Mouse (Mus musculus) frontal cortex, adult 2 months (tissue): ENCODE measurements around the gene Ppp2r5c. TPM values are rescaled to one million over a fixed set of nuclear protein-coding genes. Genes with fewer than 3 reads are reported as not detected.

Experiments
- DNase-seq, 2 experiments: peaks; one replicate each; pipeline ENCODE4 v3.0.0; 2022; ENCODE audit warnings: low spot score in 1 of 2; ENCODE audit errors: extremely low spot score in 1 of 2
- polyA plus RNA-seq: library from polyadenylated mRNA; depleted of rRNA; stranded (reverse); fragments of >200 nt; gene quantifications from 2 replicates; pipeline ENCODE4 v1.2.3, GENCODE M21; 2012

Ppp2r5c gene
- polyA plus RNA-seq, 1 experiment: 170 TPM

GRCm38 (mm10) chr12:110549437-110550112 is 102.7 kb downstream of the Ppp2r5c start:
- no peak for DNase-seq

- peak in 1 of 2 experiments; percentile 30 for DNase-seq
These were observed 103.4 kb downstream of the Ppp2r5c start for GRCm38 (mm10) chr12:110550364-110550763.

GRCm38 (mm10) chr12:110552113-110552512 is 105.2 kb downstream of the Ppp2r5c start:
- no peak for DNase-seq

- peak in 1 of 2 experiments; percentile 45 for DNase-seq
These were observed 106.4 kb downstream of the Ppp2r5c start for GRCm38 (mm10) chr12:110553362-110553761.

- peak in 1 of 2 experiments; percentile 27 for DNase-seq
These were observed 108.8 kb downstream of the Ppp2r5c start for GRCm38 (mm10) chr12:110555536-110556240.

GRCm38 (mm10) chr12:110556861-110557628 is 110.1 kb downstream of the Ppp2r5c start:
- no peak for DNase-seq

- peak in 1 of 2 experiments; percentile 57 for DNase-seq
These were observed 111.3 kb downstream of the Ppp2r5c start for GRCm38 (mm10) chr12:110558175-110558574.

- DNase-seq: no peak
These were observed 116.5 kb downstream of the Ppp2r5c start for GRCm38 (mm10) chr12:110563383-110563782.

GRCm38 (mm10) chr12:110564848-110565247 is 117.9 kb downstream of the Ppp2r5c start:
- DNase-seq: no peak

GRCm38 (mm10) chr12:110566366-110566765 is 119.4 kb downstream of the Ppp2r5c start:
- DNase-seq: peak in 1 of 2 experiments; percentile 50

- peak in 1 of 2 experiments; percentile 33 for DNase-seq
These were observed 124.1 kb downstream of the Ppp2r5c start for GRCm38 (mm10) chr12:110571050-110571449.

GRCm38 (mm10) chr12:110572351-110572750 is 125.4 kb downstream of the Ppp2r5c start:
- no peak for DNase-seq

- no peak for DNase-seq
These were observed 126.7 kb downstream of the Ppp2r5c start for GRCm38 (mm10) chr12:110573635-110574034.

- DNase-seq: no peak
These were observed 129.0 kb downstream of the Ppp2r5c start for GRCm38 (mm10) chr12:110575926-110576325.

GRCm38 (mm10) chr12:110578333-110578732 is 131.4 kb downstream of the Ppp2r5c start:
- DNase-seq: no peak

GRCm38 (mm10) chr12:110588622-110589021 is 141.7 kb downstream of the Ppp2r5c start:
- no peak for DNase-seq

GRCm38 (mm10) chr12:110590804-110591259 is 143.9 kb downstream of the Ppp2r5c start:
- no peak for DNase-seq

- peak; percentile 100 for DNase-seq
These were observed 144.5 kb downstream of the Ppp2r5c start for GRCm38 (mm10) chr12:110591260-110591883.

- DNase-seq: peak; percentile 46 to 85
These were observed 151.6 kb downstream of the Ppp2r5c start for GRCm38 (mm10) chr12:110598527-110598926.

- peak in 1 of 2 experiments; percentile 46 for DNase-seq
These were observed 152.9 kb downstream of the Ppp2r5c start for GRCm38 (mm10) chr12:110599791-110600190.
